Mouse (Mus musculus) heart, adult 9 months (tissue): ENCODE results near the gene Thoc5.

Source experiments
- DNase-seq, 2 experiments: peaks; one replicate each; pipeline ENCODE4 v3.0.0; 2022; ENCODE audit warnings: low spot score in 2 of 2

The Thoc5 gene

GRCm38 (mm10) chr11:4906231-4906630, 11.1 kb downstream of the Thoc5 start:
- DNase-seq = no peak

- peak in 1 of 2 experiments; percentile 14 for DNase-seq
Observed at GRCm38 (mm10) chr11:4916068-4916467, 20.9 kb downstream of the Thoc5 start.

DNA sequence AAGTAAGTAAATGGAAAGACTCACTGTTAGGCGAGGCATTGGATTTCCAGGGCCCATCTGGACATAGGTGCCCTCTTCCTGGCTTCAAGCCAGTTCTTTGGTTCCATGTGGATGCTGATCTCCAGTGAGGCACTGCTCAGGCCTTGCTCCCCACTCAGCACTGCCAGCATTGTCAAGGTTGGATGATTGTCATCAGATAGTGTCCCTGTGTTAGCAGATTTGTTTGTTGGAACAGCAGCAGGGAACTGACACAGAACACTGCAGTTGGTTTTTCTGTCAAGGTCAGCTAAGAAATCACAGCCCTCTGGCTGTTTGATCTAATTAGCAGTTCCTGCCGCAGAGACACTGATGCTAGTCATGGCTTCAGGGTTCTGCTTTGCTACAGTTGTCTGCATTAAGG, 26.2 kb downstream of the Thoc5 start:
- DNase-seq = no peak

- DNase-seq = peak; percentile 19 to 43
Observed at GRCm38 (mm10) chr11:4921751-4922150, 26.6 kb downstream of the Thoc5 start.

- no peak for DNase-seq
Observed at GRCm38 (mm10) chr11:4927224-4927623, 32.1 kb downstream of the Thoc5 start.

DNA sequence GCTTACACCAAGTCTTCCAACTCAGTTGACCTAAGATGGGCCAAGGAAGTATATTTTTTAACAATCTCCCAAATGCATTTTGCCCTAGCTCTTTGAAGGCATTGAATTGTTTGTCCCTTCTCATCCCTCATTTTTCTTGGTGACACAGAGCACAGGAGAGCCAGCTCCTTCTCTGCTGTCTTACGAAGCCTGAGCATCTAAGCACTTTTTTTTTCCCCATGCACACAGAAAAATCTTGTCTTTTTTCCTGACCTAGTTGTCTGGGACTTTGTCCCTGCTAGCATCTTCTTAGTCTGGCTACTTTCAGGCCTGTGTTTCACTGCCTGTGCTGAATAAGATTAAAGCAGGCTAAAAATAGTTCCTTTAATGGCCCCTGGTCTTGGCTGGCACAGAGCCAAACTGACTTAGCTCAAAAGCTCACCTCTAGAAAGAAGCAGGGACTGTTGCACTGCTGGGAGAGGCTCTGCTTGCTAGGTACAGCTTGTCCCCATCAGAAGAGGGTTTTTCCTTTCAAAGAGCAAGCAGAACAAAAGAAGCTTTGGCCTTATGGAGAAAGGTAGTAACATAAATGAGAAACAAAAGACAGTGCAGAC, 36.0 kb downstream of the Thoc5 start:
- DNase-seq = no peak

DNA sequence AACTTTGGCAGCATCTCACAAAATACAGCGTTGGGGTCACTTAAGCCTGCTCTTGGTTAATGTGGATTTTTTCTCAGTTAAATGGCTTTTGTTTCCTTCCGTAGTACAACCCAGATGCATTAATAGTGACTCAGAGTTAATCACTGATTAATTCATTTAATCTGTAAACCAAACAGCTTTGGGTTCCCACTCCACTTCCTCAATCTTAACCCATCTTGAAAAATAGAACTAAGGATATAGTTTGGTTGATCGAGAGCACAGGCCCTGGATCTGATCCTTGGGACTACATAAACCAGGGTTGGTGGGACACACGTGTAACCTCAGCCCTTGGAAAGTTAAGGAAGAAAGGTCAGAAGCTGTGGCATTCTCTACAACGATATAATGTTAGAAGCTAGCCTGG, 41.1 kb downstream of the Thoc5 start:
- DNase-seq = no peak

GRCm38 (mm10) chr11:4946530-4946929, 51.4 kb downstream of the Thoc5 start:
- no peak for DNase-seq

DNA sequence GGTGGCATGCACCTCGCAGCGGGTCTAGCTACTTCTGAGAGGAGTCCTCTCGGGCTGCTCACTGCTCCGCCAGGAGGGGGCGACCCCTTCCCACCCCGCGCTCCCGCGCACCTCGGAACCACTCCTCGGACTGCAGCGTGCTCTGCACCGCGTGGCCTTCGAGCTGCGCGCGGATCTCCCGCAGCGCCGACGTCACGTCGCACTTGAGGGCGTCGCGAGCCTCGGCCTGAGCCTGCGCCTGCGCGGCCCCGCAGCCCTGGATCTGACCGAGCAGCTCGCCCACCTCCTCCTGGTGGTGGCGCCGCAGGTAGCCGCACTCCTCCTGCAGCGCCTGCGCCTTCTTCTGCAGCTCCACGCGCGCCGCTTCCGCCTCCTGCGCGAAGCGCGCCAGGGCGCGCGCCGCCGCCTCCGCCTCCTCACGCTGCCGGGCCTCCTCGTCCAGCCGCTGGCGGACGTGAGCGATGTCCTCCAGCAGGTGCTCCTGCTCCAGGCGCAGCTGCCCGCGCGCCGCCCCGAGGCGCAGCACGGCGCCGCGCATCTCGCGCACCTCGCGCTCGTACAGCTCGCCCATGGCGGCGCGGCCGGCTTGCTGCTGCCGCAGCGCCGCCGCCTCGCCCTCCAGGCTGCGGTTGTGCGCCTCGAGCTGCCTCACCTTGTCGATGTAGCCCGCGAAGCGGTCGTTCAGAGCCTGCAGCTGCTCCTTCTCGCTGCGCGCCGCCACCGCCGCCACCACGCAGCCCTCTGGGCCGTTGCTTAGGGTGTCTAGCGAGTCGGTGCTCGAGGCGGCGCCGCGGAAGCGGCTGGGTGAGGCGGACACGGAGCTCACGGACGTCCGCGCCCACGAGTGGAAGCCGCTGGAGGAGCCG, 52.1 kb downstream of the Thoc5 start:
- no peak for DNase-seq

DNA sequence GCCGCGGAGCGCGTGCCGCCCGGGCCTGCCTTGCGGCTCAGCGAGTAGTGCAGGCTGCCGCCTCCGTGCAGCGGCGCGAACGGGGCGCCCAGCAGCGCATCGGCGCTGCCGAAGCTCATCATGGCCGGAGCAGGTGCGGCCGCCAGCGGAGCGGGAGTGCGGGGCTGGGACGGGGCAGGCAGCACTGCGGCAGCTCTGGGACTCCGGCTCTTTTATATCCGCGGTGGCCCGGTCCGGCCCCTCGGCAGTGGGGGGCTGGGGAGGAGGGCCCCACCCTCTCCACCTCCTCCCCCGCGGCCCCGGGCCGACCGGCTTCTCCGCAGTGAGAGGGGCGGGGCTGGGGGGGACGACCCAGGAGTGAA, 52.7 kb downstream of the Thoc5 start, which contains the start of gene Nefh:
Nefh (minus strand) TSS at position 252 of the 362 bp plus-strand sequence.
- DNase-seq = no peak

DNA sequence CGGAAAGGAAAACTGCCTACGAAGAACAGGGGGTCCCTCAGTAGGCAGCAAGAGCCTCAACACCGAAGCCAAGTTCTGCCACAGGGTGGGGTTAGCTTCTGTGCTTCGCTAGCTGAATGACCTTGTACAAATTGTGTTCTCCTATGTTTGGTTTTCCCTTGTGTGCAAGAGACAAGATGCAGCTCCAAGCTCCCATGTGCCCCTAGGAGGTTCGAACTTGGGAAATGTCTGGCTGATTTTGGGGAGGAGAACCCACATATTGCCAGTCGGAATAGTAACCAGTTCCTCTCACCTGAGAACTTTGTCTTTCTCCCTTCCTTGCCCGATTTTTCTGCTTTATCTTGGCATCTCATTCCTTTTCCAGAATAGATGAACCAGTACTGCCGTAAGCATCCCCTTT, 53.7 kb downstream of the Thoc5 start:
- DNase-seq = no peak

- DNase-seq = no peak
Observed at GRCm38 (mm10) chr11:4949256-4950044, 54.3 kb downstream of the Thoc5 start.

- DNase-seq = no peak
Observed at GRCm38 (mm10) chr11:4953401-4953800, 58.3 kb downstream of the Thoc5 start.

DNA sequence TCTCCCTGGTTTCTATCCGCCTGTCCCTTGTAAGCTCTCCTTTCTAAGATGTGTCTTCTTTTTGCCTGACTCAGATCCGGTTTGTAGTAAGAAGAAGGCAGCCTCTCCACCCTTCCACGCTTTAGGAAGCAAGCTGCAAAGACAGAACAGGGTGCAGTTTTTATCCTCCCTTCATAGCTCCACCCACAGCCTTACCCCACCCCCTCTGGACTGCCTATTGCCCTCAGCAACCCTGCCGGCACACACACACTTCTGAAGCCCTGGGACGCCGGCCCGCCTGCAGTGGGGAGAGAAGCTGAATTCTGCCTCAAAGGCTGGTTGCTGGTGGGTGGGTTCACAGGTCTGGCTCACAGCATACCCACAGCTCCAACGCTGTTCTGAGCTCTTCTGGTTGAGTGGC, 58.8 kb downstream of the Thoc5 start:
- no peak for DNase-seq

DNA sequence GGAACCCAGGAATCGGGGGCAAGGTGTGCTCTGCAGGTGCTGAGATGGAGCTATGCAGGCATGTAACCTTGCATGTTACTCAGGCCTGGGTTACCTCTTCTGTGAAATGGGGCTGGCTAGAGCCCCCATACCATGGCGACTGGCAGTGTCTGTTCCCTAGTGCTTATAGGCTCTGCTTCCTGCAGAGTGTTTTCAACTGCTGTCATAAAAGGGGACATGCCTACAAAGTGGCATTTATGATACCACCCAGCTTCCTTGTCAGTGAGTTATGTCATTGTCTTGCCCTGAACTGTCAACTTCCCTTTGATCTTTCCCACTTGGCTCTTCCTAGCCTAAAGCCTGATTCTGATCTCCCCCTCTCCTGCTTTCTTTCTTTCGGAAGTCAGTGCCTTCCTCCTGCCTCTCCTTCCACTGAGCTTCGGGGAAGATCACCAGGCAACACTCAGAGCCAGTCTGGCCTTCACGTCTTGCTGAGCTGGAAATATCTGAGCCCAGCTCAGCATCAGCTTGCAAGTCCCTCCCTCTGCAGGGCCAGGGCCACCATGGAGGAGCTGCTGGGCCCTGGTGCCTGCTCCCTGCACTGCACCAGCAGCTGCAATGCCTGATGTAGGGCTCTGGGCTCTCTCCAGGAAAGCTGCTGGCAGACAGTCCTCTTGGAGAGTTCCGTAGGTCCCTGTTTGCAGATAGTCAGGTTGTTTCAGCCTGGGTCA, 68.1 kb downstream of the Thoc5 start:
- DNase-seq = no peak

DNA sequence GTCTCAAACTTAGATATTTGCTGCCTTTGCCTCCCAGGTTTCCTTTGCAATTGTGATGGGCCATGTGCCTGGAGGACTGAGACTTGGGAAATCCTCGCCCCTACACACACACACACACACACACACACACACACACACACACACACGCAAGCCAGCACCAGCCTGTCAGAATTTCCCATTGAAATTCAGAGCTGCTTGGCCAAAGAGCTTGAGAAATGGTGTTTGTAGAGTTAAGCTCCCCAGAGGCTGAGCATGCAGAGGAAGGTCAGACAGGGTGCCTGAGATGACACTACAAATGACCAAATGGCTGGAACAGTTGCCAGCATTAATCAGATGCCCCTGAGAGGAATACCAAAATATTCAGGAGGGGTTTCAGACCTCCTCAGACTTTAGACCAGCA, 71.2 kb downstream of the Thoc5 start:
- DNase-seq = no peak

- no peak for DNase-seq
Observed at GRCm38 (mm10) chr11:4966888-4967287, 71.8 kb downstream of the Thoc5 start.

- no peak for DNase-seq
Observed at GRCm38 (mm10) chr11:4967549-4967948, 72.4 kb downstream of the Thoc5 start.

GRCm38 (mm10) chr11:4968376-4968775, 73.3 kb downstream of the Thoc5 start:
- no peak for DNase-seq

- peak in 1 of 2 experiments; percentile 44 for DNase-seq
Observed at GRCm38 (mm10) chr11:4972967-4973870, 78.1 kb downstream of the Thoc5 start.

DNA sequence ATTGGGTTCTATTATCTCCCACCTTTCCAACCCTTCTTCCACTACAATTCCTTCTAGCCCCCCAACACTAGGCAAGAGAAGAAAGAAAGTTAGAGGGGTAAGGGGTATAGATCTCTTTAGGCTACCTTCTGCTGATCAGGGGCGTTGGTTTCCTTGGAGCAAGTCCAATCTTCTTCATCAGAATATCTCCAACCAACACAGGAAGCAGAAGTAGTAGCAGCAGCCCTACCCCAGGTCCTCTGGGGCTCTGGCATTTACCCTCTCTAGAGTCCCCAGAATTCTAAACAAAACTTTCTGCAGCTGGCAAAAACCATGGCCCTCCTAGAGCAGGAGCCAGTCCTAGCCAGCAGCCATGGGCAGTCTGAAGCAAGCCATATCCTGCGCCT, 78.7 kb downstream of the Thoc5 start:
- DNase-seq = no peak
